Mouse (Mus musculus) cortical plate, adult 2 months (tissue): ENCODE data around the gene Osbp2.

Experiments
- CTCF ChIP-seq: fragments of 200-500 bp; IDR thresholded peaks from 2 replicates; pipeline ENCODE4 v1.5.1; 2011; ENCODE audit warnings: mild to moderate bottlenecking, control low read depth, low read length; ENCODE audit not compliant: insufficient read depth; ENCODE audit errors: extremely low read depth
- POLR2A ChIP-seq: fragments of 200-500 bp; IDR thresholded peaks from 2 replicates; pipeline ENCODE4 v1.6.1; 2011; ENCODE audit warnings: mild to moderate bottlenecking, low read length, control low read depth; ENCODE audit not compliant: insufficient read depth; ENCODE audit errors: extremely low read depth

- no peak for TF ChIP-seq CTCF
- TF ChIP-seq POLR2A, result no peak
Measured at GRCm38 (mm10) chr11:3775263-3775644, 88.4 kb downstream of the Osbp2 start.
